Mouse (Mus musculus) stomach, postnatal 0 days (tissue): ENCODE measurements around the gene Prr19. TPM values are rescaled to one million over a fixed set of nuclear protein-coding genes. Genes with fewer than 3 reads are reported as not detected.

Experiments used
- ATAC-seq: fragments of 200-750 bp; cut with Nextera tagmentation; 2 replicates; pipeline ENCODE4 v1.8.0; 2017; ENCODE audit not compliant: low FRiP score, low TSS enrichment
- DNase-seq: peaks from one replicate; pipeline ENCODE4 v3.0.0-alpha.2; 2016; ENCODE audit warnings: low spot score
- H3K27ac ChIP-seq: fragments of 300-500 bp; sonication (generic); replicated peaks from 2 replicates; pipeline ENCODE4 v1.5.1; 2014; ENCODE audit warnings: mild to moderate bottlenecking, control low read depth
- H3K27me3 ChIP-seq: fragments of 300-500 bp; sonication (generic); 2 replicates; pipeline ENCODE4 v1.6.1; 2014; ENCODE audit warnings: low read length; ENCODE audit not compliant: control insufficient read depth, insufficient read depth
- H3K36me3 ChIP-seq: fragments of 300-500 bp; sonication (generic); 2 replicates; pipeline ENCODE4 v1.6.1; 2014; ENCODE audit warnings: low read length, mixed read lengths; ENCODE audit not compliant: control insufficient read depth, insufficient read depth
- H3K4me1 ChIP-seq: fragments of 300-500 bp; sonication (generic); replicated peaks from 2 replicates; pipeline ENCODE4 v1.6.1; 2014; ENCODE audit warnings: antibody characterized with exemption; ENCODE audit not compliant: control insufficient read depth, insufficient read depth
- H3K4me2 ChIP-seq: fragments of 300-500 bp; sonication (generic); replicated peaks from 2 replicates; pipeline ENCODE4 v1.6.1; 2014; ENCODE audit warnings: low read depth, mild to moderate bottlenecking, control low read depth, moderate library complexity
- H3K4me3 ChIP-seq: fragments of 300-500 bp; sonication (generic); 2 replicates; pipeline ENCODE4 v1.5.1; 2014; ENCODE audit warnings: low read depth, low read length, control low read depth
- H3K9ac ChIP-seq: fragments of 300-500 bp; sonication (generic); 2 replicates; pipeline ENCODE4 v1.6.1; 2014; ENCODE audit warnings: mild to moderate bottlenecking, low read length, control low read depth, mixed read lengths
- H3K9me3 ChIP-seq: fragments of 300-500 bp; sonication (generic); 2 replicates; pipeline ENCODE4 v1.6.1; 2016; ENCODE audit warnings: low read length; ENCODE audit not compliant: control insufficient read depth
- CTCF ChIP-seq: IDR thresholded peaks from 2 replicates; pipeline ENCODE4 v1.5.1; 2016; ENCODE audit warnings: antibody characterized with exemption, low read depth, mild to moderate bottlenecking, moderate library complexity
- EP300 ChIP-seq: optimal IDR thresholded peaks from 2 replicates; pipeline ENCODE3; 2016; ENCODE audit warnings: antibody characterized with exemption
- WGBS: fragments of 180-500 bp; shearing (Covaris S2); extraction: QIAGEN DNeasy Blood & Tissue Kit; methylation state at CpG from one replicate; pipeline ENCODE4 v1.1.7; 2014; 5-methylcytosine and 5-hydroxymethylcytosine counted together
- polyA plus RNA-seq: library from polyadenylated mRNA; unstranded; fragments of >200 nt; fragmentation: Nextera tagmentation; extraction: Ambion mirVana; gene quantifications from 2 replicates; pipeline ENCODE4 v1.2.1, GENCODE M21; 2015

Gene Prr19
- polyA plus RNA-seq, 1 experiment from 2014 or later: 0.07 TPM

DNA sequence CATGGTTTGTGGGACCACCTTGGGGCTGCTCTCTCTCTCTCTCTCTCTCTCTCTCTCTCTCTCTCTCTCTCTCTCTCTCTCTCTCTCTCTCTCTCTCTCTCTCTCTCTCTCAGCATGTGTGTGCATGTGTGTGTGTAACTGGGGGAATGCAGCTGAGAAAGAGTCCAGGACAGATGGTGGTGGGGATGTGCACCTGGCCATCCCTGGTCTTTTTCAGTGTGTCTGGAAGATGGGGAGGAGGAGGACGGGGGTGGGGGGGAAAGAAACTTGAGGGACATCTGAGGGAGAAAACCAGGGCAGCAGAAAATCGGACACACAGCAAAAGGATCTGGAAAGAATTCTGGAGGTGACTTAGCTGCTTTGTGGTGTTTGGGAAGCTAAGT, 5.4 kb downstream of the Prr19 start:
- no peak overlapping the region for H3K4me3 ChIP-seq
- H3K27me3 ChIP-seq: no peaks in the 10 kb centered on the region; the same call in 1 of the 2 replicates
- ATAC-seq (no peak), DNase-seq (no peak)
- H3K36me3 ChIP-seq: no peaks in the 10 kb centered on the region
- TF ChIP-seq CTCF: no peak
- no peak for TF ChIP-seq EP300
- 40% methylated on average over 2 of the region's 2 CpGs for WGBS
- no peak overlapping the region for H3K4me2 ChIP-seq
- H3K9ac ChIP-seq: no peak overlapping the region
- no peaks in the 10 kb centered on the region for H3K9me3 ChIP-seq
- peaks cover 5% of the 10 kb centered on the region; the same call in 1 of the 2 replicates for H3K4me1 ChIP-seq
- H3K27ac ChIP-seq: no peak overlapping the region

DNA sequence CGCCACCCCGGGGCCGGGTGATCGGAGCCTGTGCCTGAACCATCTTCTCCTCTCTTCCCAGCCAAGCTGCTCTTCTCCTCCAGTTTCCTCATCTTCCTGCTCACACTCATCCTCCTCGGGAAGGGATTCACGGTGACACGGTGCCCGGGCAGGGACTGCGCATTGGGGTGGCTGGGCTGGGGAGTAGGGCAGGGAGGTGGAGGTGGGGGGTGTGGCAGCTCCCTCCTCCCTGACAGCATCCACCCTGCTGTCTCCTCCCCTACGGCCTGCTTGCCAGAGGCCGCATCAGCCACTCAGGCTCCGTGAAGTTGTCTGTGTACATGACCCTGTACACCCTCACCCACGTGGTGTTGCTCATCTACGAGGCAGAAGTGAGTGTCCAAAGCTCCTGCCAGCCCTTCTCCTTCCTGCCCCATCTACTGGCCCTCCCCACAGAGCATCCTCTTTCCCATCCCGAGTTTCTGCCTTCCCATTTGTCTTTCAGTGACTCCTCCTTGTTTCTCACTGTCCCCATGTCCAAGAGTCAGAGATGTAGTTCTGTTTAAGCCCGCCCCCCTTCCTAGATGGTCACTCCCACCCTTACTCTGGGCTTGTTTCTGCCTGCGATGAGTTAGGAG, 7.6 kb downstream of the Prr19 start:
- DNase-seq: no peak
- 51% methylated on average over 17 of the region's 17 CpGs for WGBS
- no peak overlapping the region for H3K27ac ChIP-seq
- no peaks in the 10 kb centered on the region for H3K9me3 ChIP-seq
- no peaks in the 10 kb centered on the region for H3K36me3 ChIP-seq
- peaks cover 5% of the 10 kb centered on the region; the same call in 1 of the 2 replicates for H3K4me1 ChIP-seq
- ATAC-seq: no peak
- no peaks in the 10 kb centered on the region; the same call in 1 of the 2 replicates for H3K27me3 ChIP-seq
- no peak overlapping the region for H3K4me3 ChIP-seq
- H3K9ac ChIP-seq: no peak overlapping the region
- H3K4me2 ChIP-seq: no peak overlapping the region
- TF ChIP-seq EP300: no peak
- no peak for TF ChIP-seq CTCF

DNA sequence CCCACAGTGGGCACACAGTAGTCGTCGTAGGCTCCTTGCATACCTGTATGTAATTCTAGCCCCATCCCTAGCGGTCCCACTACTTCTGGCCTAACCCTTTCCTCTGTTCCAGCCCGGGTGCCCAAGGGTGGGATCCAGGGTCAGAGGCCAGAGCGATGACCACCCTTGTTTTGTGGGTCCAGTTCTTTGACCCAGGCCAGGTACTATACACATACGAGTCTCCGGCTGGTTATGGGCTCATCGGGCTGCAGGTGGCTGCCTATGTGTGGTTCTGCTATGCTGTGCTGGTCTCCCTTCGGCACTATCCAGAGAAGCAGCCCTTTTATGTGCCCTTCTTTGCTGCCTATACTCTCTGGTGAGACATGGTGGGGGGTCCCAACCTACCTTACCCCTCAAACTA, 8.2 kb downstream of the Prr19 start:
- TF ChIP-seq EP300: no peak
- WGBS: 86% methylated on average over 9 of the region's 9 CpGs
- Histone ChIP-seq H3K4me3 (no peak overlapping the region), H3K27ac (no peak overlapping the region), H3K9me3 (no peaks in the 10 kb centered on the region), H3K36me3 (no peaks in the 10 kb centered on the region), H3K4me1 (peaks cover 5% of the 10 kb centered on the region; the same call in 1 of the 2 replicates), H3K27me3 (no peaks in the 10 kb centered on the region; the same call in 1 of the 2 replicates), H3K4me2 (no peak overlapping the region), H3K9ac (no peak overlapping the region)
- DNase-seq (no peak), ATAC-seq (no peak)

- TF ChIP-seq EP300 (no peak), CTCF (no peak)
- no peaks in the 10 kb centered on the region for H3K9me3 ChIP-seq
- H3K27me3 ChIP-seq: no peaks in the 10 kb centered on the region; the same call in 1 of the 2 replicates
- H3K27ac ChIP-seq: no peak overlapping the region
- H3K4me3 ChIP-seq: no peak overlapping the region
- no peak overlapping the region for H3K4me2 ChIP-seq
- no peak overlapping the region for H3K9ac ChIP-seq
- H3K36me3 ChIP-seq: no peaks in the 10 kb centered on the region
- H3K4me1 ChIP-seq: peaks cover 6% of the 10 kb centered on the region; the same call in 1 of the 2 replicates
- ATAC-seq (no peak), DNase-seq (no peak)
- 74% methylated on average over 11 of the region's 11 CpGs for WGBS
These were observed 10.0 kb downstream of the Prr19 start for GRCm38 (mm10) chr7:25311193-25311592.

GRCm38 (mm10) chr7:25313325-25313724, 12.1 kb downstream of the Prr19 start:
- Histone ChIP-seq H3K27ac (no peak overlapping the region), H3K27me3 (no peaks in the 10 kb centered on the region; the same call in 1 of the 2 replicates), H3K4me3 (no peak overlapping the region), H3K9ac (no peak overlapping the region), H3K4me1 (0 out of 2 replicates have a peak, but pooled peaks cover 5% of the 10 kb centered on the region), H3K4me2 (no peak overlapping the region), H3K36me3 (no peaks in the 10 kb centered on the region), H3K9me3 (no peaks in the 10 kb centered on the region)
- no peak for DNase-seq
- no peak for ATAC-seq
- no peak for TF ChIP-seq EP300
- TF ChIP-seq CTCF: no peak
- 34% methylated on average over 7 of the region's 7 CpGs for WGBS

GRCm38 (mm10) chr7:25314606-25315305, 13.5 kb downstream of the Prr19 start:
- Histone ChIP-seq H3K27ac (no peak overlapping the region), H3K9me3 (no peaks in the 10 kb centered on the region), H3K9ac (peak overlapping the region; percentile 48; the same call in 1 of the 2 replicates), H3K27me3 (no peaks in the 10 kb centered on the region; the same call in 1 of the 2 replicates), H3K4me1 (0 out of 2 replicates have a peak, but pooled peaks cover 5% of the 10 kb centered on the region), H3K36me3 (no peaks in the 10 kb centered on the region), H3K4me2 (peak overlapping the region; percentile 69), H3K4me3 (peak overlapping the region; percentile 42)
- ATAC-seq: no peak
- 4% methylated on average over 39 of the region's 51 CpGs for WGBS
- TF ChIP-seq CTCF (no peak), EP300 (no peak)
- DNase-seq: no peak
